Mouse (Mus musculus) erythroblast, embryonic 14.5 days (primary cell): ENCODE results near the gene Ccl17. TPM values are rescaled to one million over a fixed set of nuclear protein-coding genes. Genes with fewer than 3 reads are reported as not detected.
"Not testable (repeated sequence)": the region's sequence is repeated elsewhere in the genome, so short reads cannot be mapped to it uniquely, and the experiment has no call there.

Source experiments
- H3K27me3 ChIP-seq: 2 replicates; pipeline ENCODE4 v1.6.1; 2012; ENCODE audit warnings: inconsistent platforms; ENCODE audit not compliant: control insufficient read depth
- H3K36me3 ChIP-seq: 2 replicates; pipeline ENCODE4 v1.6.1; 2012; ENCODE audit warnings: mild to moderate bottlenecking, inconsistent platforms; ENCODE audit not compliant: control insufficient read depth
- H3K4me1 ChIP-seq: 2 replicates; pipeline ENCODE4 v1.6.1; 2012; ENCODE audit warnings: inconsistent platforms; ENCODE audit not compliant: control insufficient read depth
- H3K4me3 ChIP-seq: replicated peaks from 2 replicates; pipeline ENCODE3; 2012; ENCODE audit warnings: moderate library complexity, mild to moderate bottlenecking, inconsistent platforms
- H3K9me3 ChIP-seq: 2 replicates; pipeline ENCODE4 v1.6.1; 2012; ENCODE audit warnings: low read length, inconsistent platforms, mixed read lengths; ENCODE audit not compliant: control insufficient read depth
- GATA1 ChIP-seq: IDR thresholded peaks from 2 replicates; pipeline ENCODE4 v1.6.1; 2012; ENCODE audit warnings: low read length, inconsistent platforms, mixed read lengths
- TAL1 ChIP-seq: IDR thresholded peaks from 3 replicates; pipeline ENCODE4 v1.6.1; 2012; ENCODE audit warnings: low read length, inconsistent platforms, mixed read lengths
- polyA plus RNA-seq: library from polyadenylated mRNA; stranded (reverse); fragments of >175 nt; gene quantifications from 2 replicates; pipeline ENCODE4 v1.2.3, GENCODE M21; 2012

Gene Ccl17
- polyA plus RNA-seq, 1 experiment = not detected

- peaks cover 28% of the 10 kb centered on the region for H3K4me1 ChIP-seq
- TF ChIP-seq TAL1 (no peak), GATA1 (no peak)
- H3K4me3 ChIP-seq = no peak overlapping the region
- no peaks in the 10 kb centered on the region for H3K9me3 ChIP-seq
- no peaks in the 10 kb centered on the region for H3K27me3 ChIP-seq
- peaks cover 54% of the 10 kb centered on the region for H3K36me3 ChIP-seq
Observed at GRCm38 (mm10) chr8:94817933-94818332, 7.7 kb downstream of the Ccl17 start.

- Histone ChIP-seq H3K36me3 (peaks cover 72% of the 10 kb centered on the region), H3K4me1 (peaks cover 27% of the 10 kb centered on the region), H3K27me3 (no peaks in the 10 kb centered on the region), H3K9me3 (no peaks in the 10 kb centered on the region), H3K4me3 (no peak overlapping the region)
- TF ChIP-seq TAL1 = no peak
- no peak for TF ChIP-seq GATA1
Observed at GRCm38 (mm10) chr8:94819671-94820179, 9.5 kb downstream of the Ccl17 start.

GRCm38 (mm10) chr8:94820553-94820952, 10.3 kb downstream of the Ccl17 start:
- Histone ChIP-seq H3K4me1 (peaks cover 26% of the 10 kb centered on the region), H3K27me3 (no peaks in the 10 kb centered on the region), H3K9me3 (no peaks in the 10 kb centered on the region), H3K36me3 (peaks cover 80% of the 10 kb centered on the region), H3K4me3 (no peak overlapping the region)
- TF ChIP-seq GATA1 (no peak), TAL1 (no peak)

GRCm38 (mm10) chr8:94821381-94821780, 11.1 kb downstream of the Ccl17 start:
- Histone ChIP-seq H3K27me3 (no peaks in the 10 kb centered on the region), H3K4me1 (peaks cover 25% of the 10 kb centered on the region), H3K9me3 (no peaks in the 10 kb centered on the region), H3K4me3 (no peak overlapping the region), H3K36me3 (peaks cover 88% of the 10 kb centered on the region)
- TF ChIP-seq GATA1 (no peak), TAL1 (no peak)

- Histone ChIP-seq H3K36me3 (peaks cover 99% of the 10 kb centered on the region), H3K9me3 (no peaks in the 10 kb centered on the region), H3K4me1 (peaks cover 25% of the 10 kb centered on the region), H3K27me3 (no peaks in the 10 kb centered on the region), H3K4me3 (no peak overlapping the region)
- no peak for TF ChIP-seq GATA1
- no peak for TF ChIP-seq TAL1
Observed at GRCm38 (mm10) chr8:94822637-94823560, 12.6 kb downstream of the Ccl17 start.

- no peak for TF ChIP-seq TAL1
- Histone ChIP-seq H3K36me3 (peaks cover 99% of the 10 kb centered on the region), H3K9me3 (peaks cover 1% of the 10 kb centered on the region; the same call in 1 of the 2 replicates), H3K4me3 (no peak overlapping the region), H3K4me1 (peaks cover 20% of the 10 kb centered on the region), H3K27me3 (no peaks in the 10 kb centered on the region)
Observed at GRCm38 (mm10) chr8:94825170-94825569, 14.9 kb downstream of the Ccl17 start.

GRCm38 (mm10) chr8:94826210-94826609, 16.0 kb downstream of the Ccl17 start:
- peaks cover 99% of the 10 kb centered on the region for H3K36me3 ChIP-seq
- H3K4me1 ChIP-seq = peaks cover 11% of the 10 kb centered on the region
- TF ChIP-seq GATA1 (no peak), TAL1 (no peak)

GRCm38 (mm10) chr8:94828284-94828683, 18.0 kb downstream of the Ccl17 start:
- TF ChIP-seq GATA1 (no peak), TAL1 (no peak)
- Histone ChIP-seq H3K4me3 (no peak overlapping the region), H3K4me1 (peaks cover 9% of the 10 kb centered on the region), H3K9me3 (peaks cover 6% of the 10 kb centered on the region), H3K36me3 (peaks cover 99% of the 10 kb centered on the region), H3K27me3 (no peaks in the 10 kb centered on the region)

More at GRCm38 (mm10) chr8:94826210-94826609, 16.0 kb downstream of the Ccl17 start:
- no peaks in the 10 kb centered on the region for H3K27me3 ChIP-seq
- H3K4me3 ChIP-seq = no peak overlapping the region
- H3K9me3 ChIP-seq = peaks cover 6% of the 10 kb centered on the region

GRCm38 (mm10) chr8:94833901-94834405, 23.7 kb downstream of the Ccl17 start:
- not testable (repeated sequence) for H3K4me3 ChIP-seq, H3K27me3 ChIP-seq, H3K9me3 ChIP-seq
- H3K4me1 ChIP-seq = peaks cover 31% of the 10 kb centered on the region
- H3K36me3 ChIP-seq = peaks cover 56% of the 10 kb centered on the region

GRCm38 (mm10) chr8:94835751-94836150, 25.5 kb downstream of the Ccl17 start:
- Histone ChIP-seq H3K36me3 (peaks cover 40% of the 10 kb centered on the region), H3K4me1 (peaks cover 39% of the 10 kb centered on the region)
- not testable (repeated sequence) for H3K4me3 ChIP-seq, H3K9me3 ChIP-seq, H3K27me3 ChIP-seq
